Mouse (Mus musculus) heart, adult 8-10 months (tissue): ENCODE data around the gene Ccn1. TPM values are rescaled to one million over a fixed set of nuclear protein-coding genes. Genes with fewer than 3 reads are reported as not detected.

Source experiments
- DNase-seq: peaks from one replicate; pipeline ENCODE4 v3.0.0; 2022; ENCODE audit warnings: low spot score
- total RNA-seq, 4 experiments: library from RNA; stranded (reverse); gene quantifications; 2 replicates each; pipeline ENCODE4 v1.2.4; 2022

Gene Ccn1
- 10 to 100 TPM; 53.0 to 86.1 (median 71.0) TPM for total RNA-seq

- peak; percentile 93 for DNase-seq
Observed at GRCm38 (mm10) chr3:145649852-145650202, at the start of gene Ccn1. Gene Ccn1 (minus strand): TSS chr3:145649981.

DNA sequence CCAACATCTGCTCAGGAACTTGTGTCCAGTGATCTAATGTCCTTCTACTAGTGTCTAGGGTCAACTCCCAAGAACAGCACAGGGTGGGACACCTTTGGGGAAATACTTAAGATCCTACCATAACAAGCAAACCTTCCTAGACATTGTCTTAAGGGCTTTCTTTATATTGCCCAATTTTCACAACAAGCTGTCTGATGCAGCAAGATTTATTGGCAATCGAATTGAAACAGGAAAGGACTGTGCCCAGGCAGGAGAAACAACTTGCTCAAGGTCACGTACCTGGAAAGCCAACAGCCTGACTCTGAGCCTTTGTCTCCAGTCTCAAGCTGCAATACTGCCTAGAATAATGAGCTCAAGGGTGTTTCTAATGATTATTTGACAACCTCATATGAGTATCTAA is 43.6 kb upstream of the Ccn1 start:
- DNase-seq = no peak

GRCm38 (mm10) chr3:145692037-145692436 is 42.3 kb upstream of the Ccn1 start:
- DNase-seq = peak; percentile 38

- DNase-seq = no peak
Observed at GRCm38 (mm10) chr3:145691415-145691814, 41.6 kb upstream of the Ccn1 start.

GRCm38 (mm10) chr3:145689271-145689670 is 39.5 kb upstream of the Ccn1 start:
- no peak for DNase-seq

DNA sequence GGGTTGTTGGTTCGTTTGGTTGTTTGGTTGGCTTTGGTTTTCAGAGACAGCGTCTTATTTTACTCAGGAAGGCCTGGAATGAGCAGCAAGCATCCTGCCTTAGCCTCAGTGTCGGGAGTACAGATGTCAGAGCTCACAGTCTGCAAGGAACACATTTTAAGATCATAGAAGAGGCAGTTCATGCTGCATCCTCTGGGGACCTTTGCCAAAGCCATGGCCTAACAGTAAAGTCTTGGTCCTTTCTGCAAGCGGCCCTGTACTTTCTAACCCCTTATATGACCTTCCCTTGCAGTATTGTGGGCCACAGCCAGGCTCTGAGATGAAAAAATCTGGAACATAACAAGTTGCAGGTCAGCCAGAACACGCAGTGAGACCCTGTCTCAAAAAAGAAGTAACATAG is 38.1 kb upstream of the Ccn1 start:
- DNase-seq = no peak

- DNase-seq = no peak
Observed at GRCm38 (mm10) chr3:145684604-145685441, 35.0 kb upstream of the Ccn1 start.

DNA sequence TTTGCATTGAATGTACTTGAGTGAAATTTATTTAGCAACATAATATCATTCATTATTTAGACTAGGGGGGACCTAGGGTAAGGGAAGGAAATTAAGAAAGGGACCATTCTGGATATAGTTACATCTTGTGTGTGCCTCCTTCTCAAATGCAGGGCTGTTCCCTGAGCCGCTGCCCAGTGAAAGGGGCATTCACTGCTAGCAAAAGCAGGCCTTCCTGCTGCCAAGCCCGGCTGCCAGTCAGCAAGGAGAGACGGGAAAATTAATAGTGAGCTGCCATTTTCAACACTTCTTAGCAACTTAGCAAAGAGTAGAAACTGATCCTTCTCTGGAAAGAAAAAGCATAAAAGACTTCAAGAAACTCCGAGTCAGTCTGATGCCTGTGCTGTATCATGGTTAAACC is 34.4 kb upstream of the Ccn1 start:
- no peak for DNase-seq

- DNase-seq = peak; percentile 56
Observed at GRCm38 (mm10) chr3:145681348-145681935, 31.7 kb upstream of the Ccn1 start.

DNA sequence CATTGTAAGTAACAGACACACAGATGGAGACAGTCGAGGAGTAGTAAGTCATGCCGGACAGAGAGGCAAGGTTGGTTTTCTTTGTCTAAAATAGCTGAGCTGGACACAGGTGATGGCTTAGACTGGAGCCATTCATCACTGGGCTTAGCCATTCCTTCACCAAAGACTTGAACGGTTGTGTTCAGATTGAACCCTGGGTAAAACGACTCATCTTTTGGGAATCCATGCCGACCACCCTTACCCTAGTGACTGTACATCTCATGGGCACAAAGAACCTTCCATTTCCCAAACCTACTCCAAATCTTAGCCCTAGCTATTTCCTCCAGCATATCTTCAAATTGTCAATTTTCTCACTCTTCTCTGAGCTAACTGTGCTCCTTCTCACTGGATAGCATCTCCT is 30.9 kb upstream of the Ccn1 start:
- no peak for DNase-seq

GRCm38 (mm10) chr3:145676212-145676611 is 26.4 kb upstream of the Ccn1 start:
- DNase-seq = no peak

DNA sequence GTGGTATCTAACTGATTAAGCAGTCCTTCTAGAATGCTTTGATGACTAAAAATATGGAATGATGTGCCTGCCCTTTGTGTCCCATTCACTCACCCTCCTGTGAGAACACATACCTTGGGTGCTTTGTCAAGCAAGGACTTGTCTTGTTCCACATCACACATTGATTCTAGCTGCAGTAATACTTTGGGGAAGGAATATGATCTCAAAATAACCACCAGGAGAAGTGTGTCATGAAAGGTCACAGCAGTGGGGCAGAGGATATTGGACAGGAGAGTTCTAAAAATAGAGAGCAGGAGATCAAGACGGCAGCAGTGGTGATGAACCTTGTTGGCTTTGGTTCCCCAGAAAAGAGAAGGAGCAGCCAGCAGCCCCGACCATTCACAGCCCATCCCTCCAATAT is 25.0 kb upstream of the Ccn1 start:
- DNase-seq = no peak

GRCm38 (mm10) chr3:145666383-145666782 is 16.6 kb upstream of the Ccn1 start:
- DNase-seq = no peak

GRCm38 (mm10) chr3:145656993-145657713 is 7.4 kb upstream of the Ccn1 start:
- DNase-seq = no peak

GRCm38 (mm10) chr3:145654944-145655343 is 5.2 kb upstream of the Ccn1 start:
- DNase-seq = no peak

- DNase-seq = no peak
Observed at GRCm38 (mm10) chr3:145654028-145654427, 4.2 kb upstream of the Ccn1 start.

GRCm38 (mm10) chr3:145653191-145653940 is 3.6 kb upstream of the Ccn1 start:
- peak; percentile 86 for DNase-seq

GRCm38 (mm10) chr3:145652322-145653131 is 2.7 kb upstream of the Ccn1 start:
- peak; percentile 57 for DNase-seq

- no peak for DNase-seq
Observed at GRCm38 (mm10) chr3:145651978-145652321, 2.2 kb upstream of the Ccn1 start.

GRCm38 (mm10) chr3:145651029-145651977 is 1.5 kb upstream of the Ccn1 start:
- peak; percentile 68 for DNase-seq
